Mouse (Mus musculus) left cerebral cortex, postnatal 14 days (tissue): ENCODE results near the gene Cytip. TPM values are rescaled to one million over a fixed set of nuclear protein-coding genes. Genes with fewer than 3 reads are reported as not detected.
A peak's percentile ranks its signal among the peaks of the same experiment; 100 is the strongest.
"Not testable (repeated sequence)": the region's sequence is repeated elsewhere in the genome, so short reads cannot be mapped to it uniquely, and the experiment has no call there.

Source experiments
- DNase-seq, 2 experiments: peaks; one replicate each; pipeline ENCODE4 v3.0.0; 2021 to 2022; ENCODE audit warnings: low spot score in 2 of 2, mixed read lengths in 1 of 2
- intact Hi-C: fragments of 180-260 bp; cut with DNase I; formaldehyde crosslinking; loops from one replicate; pipeline ENCODE4 v1.15.1; 2025
- total RNA-seq, 2 experiments: library from RNA; stranded (reverse); gene quantifications; 2 replicates each; pipeline ENCODE4 v1.2.3; 2021

Cytip gene
- total RNA-seq, 2 experiments from 2014 or later, result 0.36 to 0.75 TPM

DNA sequence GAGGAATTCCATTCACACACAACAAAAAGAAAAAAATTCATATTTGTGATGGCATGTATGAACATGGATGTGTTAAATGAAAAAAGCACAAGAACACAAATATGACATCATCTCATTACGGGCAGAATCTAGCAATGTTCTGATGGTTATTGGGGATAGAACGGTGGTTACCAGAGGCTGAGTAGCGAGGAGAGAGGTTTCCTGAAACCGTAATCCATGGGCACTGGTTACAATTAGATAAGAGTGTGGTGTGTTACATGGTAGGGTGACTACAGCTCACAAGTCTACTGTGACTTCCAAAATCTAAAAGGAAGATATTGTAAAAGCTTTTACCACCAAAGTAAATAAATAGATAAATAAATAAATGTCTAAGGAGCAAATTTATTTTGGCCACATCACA is 58.8 kb downstream of the Cytip start:
- intact Hi-C loops, result no loop called here
- no peak for DNase-seq

DNA sequence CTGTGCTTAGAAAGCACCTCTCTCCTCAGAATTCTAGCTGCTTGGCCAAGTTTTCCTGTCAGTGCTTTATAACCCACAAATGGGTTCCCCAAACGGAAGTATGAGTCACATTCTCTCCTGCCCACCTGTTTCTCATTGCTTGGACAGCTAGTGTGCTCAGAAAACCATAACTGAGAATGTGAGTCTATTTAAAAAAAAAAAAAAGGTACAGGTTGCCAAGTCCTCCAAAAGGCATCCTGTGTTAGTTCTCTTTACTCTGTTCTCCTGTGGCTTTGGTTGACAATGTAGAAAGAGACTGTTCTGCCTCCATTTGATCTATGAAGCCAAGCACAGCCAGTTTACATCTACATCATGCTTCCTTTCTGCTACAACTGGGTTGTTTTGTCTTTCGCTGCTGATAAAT is 60.3 kb downstream of the Cytip start:
- intact Hi-C loops, result no loop called here
- DNase-seq, result peak; percentile 10 to 29

DNA sequence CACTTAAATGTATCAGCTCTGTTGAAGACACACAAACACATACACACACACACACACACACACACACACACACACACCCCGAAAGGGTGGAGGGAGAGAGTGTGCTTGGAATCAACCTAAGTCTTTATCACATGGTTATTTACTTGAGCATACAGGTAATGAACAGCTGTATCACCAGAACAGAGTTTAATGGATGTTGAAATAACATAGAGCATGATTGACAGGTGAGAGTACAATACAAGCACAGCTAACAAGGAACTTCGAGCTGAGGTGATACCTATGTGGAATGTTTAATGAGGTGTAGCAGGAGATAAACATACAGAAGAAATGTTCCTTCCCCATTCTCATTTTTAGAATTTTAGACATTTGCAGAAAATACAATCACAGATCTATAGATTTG is 62.7 kb downstream of the Cytip start:
- intact Hi-C loops, result no loop called here
- no peak for DNase-seq

DNA sequence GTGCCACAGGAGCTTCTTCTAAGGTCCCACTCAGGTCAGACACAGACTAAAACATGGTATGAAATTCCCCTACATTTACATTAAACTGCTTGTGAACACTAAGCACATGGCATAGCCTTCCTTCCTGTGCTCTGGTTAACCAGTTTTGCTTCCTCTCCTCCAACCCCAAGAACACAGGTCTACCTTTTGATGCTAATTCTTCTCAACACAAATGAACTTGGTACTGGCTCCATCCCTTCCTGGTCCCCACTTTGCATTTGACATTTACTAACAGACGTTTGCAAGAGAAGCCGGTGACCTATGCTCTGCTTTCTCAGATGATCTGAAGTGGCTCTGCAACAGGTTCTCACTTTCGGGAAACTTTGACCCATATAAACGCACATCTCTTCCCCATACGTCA is 65.4 kb downstream of the Cytip start:
- no peak for DNase-seq
- intact Hi-C loops, result no loop called here

DNA sequence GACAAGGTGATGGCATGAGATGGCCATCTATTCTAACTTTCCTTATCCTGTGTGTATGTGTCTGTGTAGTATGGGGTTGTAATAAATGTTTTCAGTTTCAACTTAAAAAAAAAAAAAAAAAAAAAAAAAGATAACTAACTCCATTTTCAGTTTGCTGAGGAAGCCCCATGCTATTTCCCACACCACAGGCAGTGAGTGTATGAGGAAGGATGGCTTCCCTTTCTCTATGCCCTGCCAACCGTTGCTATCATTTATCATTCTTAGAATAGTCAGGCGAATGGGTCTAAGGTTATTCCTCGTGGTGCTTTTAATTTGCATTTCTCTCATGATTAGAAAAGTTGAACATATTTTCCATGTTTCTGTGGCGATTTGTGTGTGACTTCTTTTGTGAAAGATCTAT is 84.2 kb downstream of the Cytip start:
- intact Hi-C loops, result no loop called here
- DNase-seq, result no peak

DNA sequence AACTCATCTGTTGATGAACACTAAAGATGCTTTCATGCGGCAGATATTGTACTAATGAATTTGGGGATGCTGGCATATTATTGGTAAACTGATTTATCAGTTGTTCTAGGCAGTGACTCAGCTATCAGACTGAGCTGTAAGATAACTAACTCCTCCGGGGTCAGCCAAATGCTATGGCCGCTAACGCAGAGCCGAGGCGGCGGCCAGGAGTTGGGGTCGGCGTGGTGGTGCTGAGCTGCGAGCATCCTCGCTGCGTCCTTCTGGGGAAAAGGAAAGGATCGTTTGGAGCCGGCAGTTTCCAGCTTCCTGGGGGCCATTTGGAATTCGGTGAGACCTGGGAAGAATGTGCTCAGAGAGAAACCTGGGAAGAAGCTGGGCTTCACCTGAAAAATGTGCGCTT is 87.4 kb downstream of the Cytip start:
- DNase-seq, intact Hi-C loops: not testable (repeated sequence)

DNA sequence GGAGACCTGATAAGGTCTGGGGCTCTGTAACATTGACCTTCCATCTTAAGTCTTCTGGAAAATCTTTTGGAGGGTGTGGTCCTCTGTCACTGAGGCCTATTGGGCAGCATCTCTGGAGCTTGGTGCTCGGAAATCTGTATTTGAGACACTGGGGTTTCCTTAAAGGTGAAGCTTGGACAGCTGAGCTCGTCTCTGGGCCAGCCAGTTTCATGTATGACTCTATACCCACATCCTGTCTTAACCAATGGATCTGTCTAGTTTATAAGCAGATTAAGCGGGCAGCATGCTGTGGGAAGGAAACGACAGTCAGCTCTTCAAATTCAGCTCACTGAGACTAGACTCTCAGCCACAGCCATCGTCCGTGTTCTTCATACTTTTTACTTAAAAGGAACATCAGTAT is 88.3 kb downstream of the Cytip start:
- intact Hi-C loops, result no loop called here
- DNase-seq, result no peak

DNA sequence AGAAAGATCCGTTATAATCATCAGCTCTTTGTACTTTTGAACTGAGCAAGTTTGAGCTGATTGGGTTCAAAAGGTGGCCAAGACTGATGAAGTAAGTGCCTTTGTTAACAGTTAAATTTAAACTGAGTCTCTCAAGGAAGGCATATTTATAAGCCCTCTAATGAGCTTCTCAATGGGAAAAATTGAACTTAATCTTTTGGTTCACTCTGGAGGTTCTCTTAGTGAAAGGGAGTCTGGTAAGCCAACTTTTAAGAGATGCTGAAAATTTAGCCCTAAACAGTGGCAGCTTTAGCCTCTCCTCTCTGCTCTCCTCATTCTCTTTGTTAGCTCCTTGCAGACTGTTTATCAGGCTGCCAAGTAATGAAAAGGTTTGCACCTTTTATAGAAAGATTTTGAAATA is 100.5 kb downstream of the Cytip start:
- DNase-seq, result no peak
- intact Hi-C loops, result no loop called here

DNA sequence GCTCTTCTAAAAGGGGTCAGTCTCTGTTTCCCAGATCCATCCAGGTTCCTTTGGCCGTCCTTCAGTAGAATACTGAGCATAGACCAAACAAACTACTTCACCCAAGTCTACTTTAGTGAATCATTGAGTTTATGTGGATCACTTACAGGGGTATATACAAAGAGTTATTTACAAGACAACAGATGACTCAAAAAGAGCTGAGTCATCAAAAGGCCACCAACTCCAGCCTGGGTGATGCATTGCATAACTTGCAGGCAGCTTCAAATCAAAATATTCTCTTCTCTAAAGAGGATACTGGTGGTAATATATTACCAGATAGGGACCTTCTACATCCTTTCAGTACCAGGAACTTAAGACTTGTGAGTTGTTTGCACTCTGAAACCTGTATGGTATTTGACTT is 108.9 kb downstream of the Cytip start:
- intact Hi-C loops, result no loop called here
- no peak for DNase-seq

DNA sequence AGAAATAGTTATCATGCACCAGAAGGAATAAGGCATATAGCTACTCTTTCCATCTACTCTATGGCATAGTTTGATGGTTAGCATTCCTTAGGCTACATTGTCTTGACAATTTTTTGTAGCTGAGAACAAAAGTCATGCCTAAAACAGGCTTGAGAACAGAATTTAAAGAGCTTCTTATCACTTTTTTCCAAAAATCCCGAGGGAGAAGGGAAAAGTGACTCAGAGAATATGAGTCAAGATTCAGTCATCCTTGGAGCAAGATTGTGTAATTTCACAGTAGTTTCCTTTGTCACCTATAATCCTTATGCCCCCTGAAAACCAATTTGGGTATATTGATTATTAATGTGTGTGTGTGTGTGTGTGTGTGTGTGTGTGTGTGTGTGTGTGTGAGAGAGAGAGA is 115.5 kb downstream of the Cytip start:
- peak in 1 of 2 experiments; percentile 5 for DNase-seq
- intact Hi-C loops, result no loop called here

Other genes starting within 250 kb of the Cytip start
- under 1 TPM in 1 of 2 experiments, not detected in 1; 0.11 TPM for gene Galnt5, start 197.6 kb downstream of the Cytip start, total RNA-seq
- gene Ermn, start 142.7 kb downstream of the Cytip start, total RNA-seq, result 1 to 10 TPM; 3.5 to 7.2 TPM
- gene Acvr1c, start 162.4 kb upstream of the Cytip start, total RNA-seq, result 1 to 10 TPM; 6.2 to 7.3 TPM